Mouse (Mus musculus) MN1 (cell line): ENCODE measurements around the gene Prkag1.

ENCODE experiments used
- DNase-seq: peaks from one replicate; pipeline ENCODE4 v3.0.0-alpha.2; 2016; ENCODE audit warnings: low spot score

The Prkag1 gene

GRCm38 (mm10) chr15:98852733-98853132, 21.4 kb upstream of the Prkag1 start:
- DNase-seq, result no peak

GRCm38 (mm10) chr15:98852071-98852470, 20.8 kb upstream of the Prkag1 start:
- DNase-seq, result no peak

- DNase-seq, result no peak
Observed at GRCm38 (mm10) chr15:98851229-98851818, 20.0 kb upstream of the Prkag1 start.

GRCm38 (mm10) chr15:98850668-98851067, 19.3 kb upstream of the Prkag1 start:
- no peak for DNase-seq

- no peak for DNase-seq
Observed at GRCm38 (mm10) chr15:98849956-98850600, 18.8 kb upstream of the Prkag1 start.

GRCm38 (mm10) chr15:98849165-98849564, 17.8 kb upstream of the Prkag1 start:
- no peak for DNase-seq

- DNase-seq, result no peak
Observed at GRCm38 (mm10) chr15:98846140-98846539, 14.8 kb upstream of the Prkag1 start.

- DNase-seq, result no peak
Observed at GRCm38 (mm10) chr15:98845149-98845548, 13.8 kb upstream of the Prkag1 start.

GRCm38 (mm10) chr15:98843595-98844223, 12.4 kb upstream of the Prkag1 start:
- no peak for DNase-seq

GRCm38 (mm10) chr15:98839671-98840585, 8.6 kb upstream of the Prkag1 start:
- DNase-seq, result no peak

GRCm38 (mm10) chr15:98839161-98839560, 7.8 kb upstream of the Prkag1 start:
- no peak for DNase-seq

- DNase-seq, result no peak
Observed at GRCm38 (mm10) chr15:98837743-98838103, 6.4 kb upstream of the Prkag1 start.

GRCm38 (mm10) chr15:98837006-98837742, 5.9 kb upstream of the Prkag1 start:
- no peak for DNase-seq

- DNase-seq, result no peak
Observed at GRCm38 (mm10) chr15:98835291-98835690, 4.0 kb upstream of the Prkag1 start.

- no peak for DNase-seq
Observed at GRCm38 (mm10) chr15:98834059-98834458, 2.7 kb upstream of the Prkag1 start.

- DNase-seq, result no peak
Observed at GRCm38 (mm10) chr15:98833281-98833680, 2.0 kb upstream of the Prkag1 start.

- peak; percentile 67 for DNase-seq
Observed at GRCm38 (mm10) chr15:98832161-98833058, 1.1 kb upstream of the Prkag1 start.

GRCm38 (mm10) chr15:98831684-98832035, 339 bp upstream of the Prkag1 start:
- no peak for DNase-seq

GRCm38 (mm10) chr15:98827611-98828011, 3.7 kb downstream of the Prkag1 start:
- no peak for DNase-seq

- DNase-seq, result no peak
Observed at GRCm38 (mm10) chr15:98823434-98823833, 7.9 kb downstream of the Prkag1 start.

GRCm38 (mm10) chr15:98822147-98822546, 9.2 kb downstream of the Prkag1 start:
- no peak for DNase-seq
